Mouse (Mus musculus) midbrain, postnatal 0 days (tissue): ENCODE measurements around the gene Fam89b. TPM values are rescaled to one million over a fixed set of nuclear protein-coding genes. Genes with fewer than 3 reads are reported as not detected.

Source experiments
- ATAC-seq: fragments of 200-750 bp; cut with Nextera tagmentation; 2 replicates; pipeline ENCODE4 v1.8.0; 2017; ENCODE audit warnings: moderate number of reproducible peaks, mild to moderate bottlenecking, moderate TSS enrichment, moderate library complexity; ENCODE audit not compliant: low FRiP score
- DNase-seq: peaks from one replicate; pipeline ENCODE4 v3.0.0-alpha.2; 2015; ENCODE audit warnings: low spot score
- H3K27ac ChIP-seq: fragments of 300-500 bp; sonication (generic); 2 replicates; pipeline ENCODE4 v1.5.1; 2014; ENCODE audit warnings: low read depth, mild to moderate bottlenecking, low read length, mixed read lengths
- H3K27me3 ChIP-seq: fragments of 300-500 bp; sonication (generic); 2 replicates; pipeline ENCODE4 v1.6.1; 2014; ENCODE audit warnings: low read length, control low read depth, mixed read lengths; ENCODE audit not compliant: insufficient read depth
- H3K36me3 ChIP-seq: fragments of 300-500 bp; sonication (generic); 2 replicates; pipeline ENCODE4 v1.6.1; 2014; ENCODE audit warnings: low read length, control low read depth, mixed read lengths; ENCODE audit not compliant: insufficient read depth
- H3K4me1 ChIP-seq: fragments of 300-500 bp; sonication (generic); 2 replicates; pipeline ENCODE4 v1.6.1; 2014; ENCODE audit warnings: mild to moderate bottlenecking, control low read depth, antibody characterized with exemption, low read length, mixed read lengths; ENCODE audit not compliant: insufficient read depth
- H3K4me2 ChIP-seq: fragments of 300-500 bp; sonication (generic); 2 replicates; pipeline ENCODE4 v1.6.1; 2014; ENCODE audit warnings: low read depth, mild to moderate bottlenecking, low read length, mixed read lengths; ENCODE audit not compliant: poor library complexity, severe bottlenecking
- H3K4me3 ChIP-seq: fragments of 300-500 bp; sonication (generic); 2 replicates; pipeline ENCODE4 v1.5.1; 2014; ENCODE audit warnings: low read depth, mild to moderate bottlenecking, low read length, moderate library complexity
- H3K9ac ChIP-seq: fragments of 300-500 bp; sonication (generic); replicated peaks from 2 replicates; pipeline ENCODE4 v1.6.1; 2014; ENCODE audit warnings: mild to moderate bottlenecking, low read length, moderate library complexity, mixed read lengths; ENCODE audit not compliant: poor library complexity, severe bottlenecking
- H3K9me3 ChIP-seq: fragments of 300-500 bp; sonication (generic); 2 replicates; pipeline ENCODE4 v1.6.1; 2016; ENCODE audit warnings: low read length, control low read depth
- CTCF ChIP-seq: IDR thresholded peaks from 2 replicates; pipeline ENCODE4 v1.5.1; 2016; ENCODE audit warnings: antibody characterized with exemption, mild to moderate bottlenecking
- WGBS: fragments of 180-500 bp; shearing (Covaris S2); extraction: QIAGEN DNeasy Blood & Tissue Kit; methylation state at CpG from one replicate; pipeline ENCODE4 v1.1.7; 2014; 5-methylcytosine and 5-hydroxymethylcytosine counted together
- polyA plus RNA-seq: library from polyadenylated mRNA; unstranded; fragments of >200 nt; fragmentation: Nextera tagmentation; extraction: Ambion mirVana; gene quantifications from 2 replicates; pipeline ENCODE4 v1.2.1, GENCODE M21; 2015
- total RNA-seq: library from RNA; depleted of rRNA; stranded (reverse); fragments of >200 nt; gene quantifications from 2 replicates; pipeline ENCODE4 v1.2.3, GENCODE M21; 2014

Fam89b gene
- total and polyA plus RNA-seq, 2 experiments from 2014 or later = 126 to 178 TPM

- Histone ChIP-seq H3K9me3 (no peaks in the 10 kb centered on the region), H3K27ac (no peak overlapping the region), H3K36me3 (peaks cover 32% of the 10 kb centered on the region), H3K9ac (no peak overlapping the region), H3K4me1 (peaks cover 4% of the 10 kb centered on the region; the same call in 1 of the 2 replicates), H3K27me3 (no peaks in the 10 kb centered on the region), H3K4me3 (no peak overlapping the region), H3K4me2 (no peak overlapping the region)
- ATAC-seq (no peak), DNase-seq (peak; percentile 33)
- TF ChIP-seq CTCF = no peak
- 94% methylated on average over 6 of the region's 6 CpGs for WGBS
Measured at GRCm38 (mm10) chr19:5710068-5710467, 19.4 kb downstream of the Fam89b start.

GRCm38 (mm10) chr19:5704801-5705571 lies 24.5 kb downstream of the Fam89b start:
- H3K27me3 ChIP-seq = no peaks in the 10 kb centered on the region
- DNase-seq = no peak
- no peaks in the 10 kb centered on the region for H3K4me1 ChIP-seq
- no peak for TF ChIP-seq CTCF
- H3K27ac ChIP-seq = no peak overlapping the region
- no peak overlapping the region for H3K9ac ChIP-seq
- no peak for ATAC-seq
- 49% methylated on average over 10 of the region's 10 CpGs for WGBS
- no peak overlapping the region for H3K4me3 ChIP-seq
- H3K4me2 ChIP-seq = no peak overlapping the region
- peaks cover 49% of the 10 kb centered on the region for H3K36me3 ChIP-seq
- H3K9me3 ChIP-seq = no peaks in the 10 kb centered on the region

- no peak for TF ChIP-seq CTCF
- no peaks in the 10 kb centered on the region for H3K4me1 ChIP-seq
- H3K27me3 ChIP-seq = no peaks in the 10 kb centered on the region
- WGBS = 77% methylated on average over 17 of the region's 17 CpGs
- ATAC-seq (no peak), DNase-seq (no peak)
- H3K9me3 ChIP-seq = no peaks in the 10 kb centered on the region
- no peak within 1 kb of the TSS for H3K4me3 ChIP-seq
- H3K36me3 ChIP-seq = peaks cover 55% of the 10 kb centered on the region
- H3K9ac ChIP-seq = no peak within 1 kb of the TSS
- no peak within 1 kb of the TSS for H3K4me2 ChIP-seq
- H3K27ac ChIP-seq = no peak within 1 kb of the TSS
Measured at GRCm38 (mm10) chr19:5704163-5704800, 25.2 kb downstream of the Fam89b start, which contains the start of gene Kcnk7. Kcnk7 (plus strand) TSS chr19:5704367.

DNA sequence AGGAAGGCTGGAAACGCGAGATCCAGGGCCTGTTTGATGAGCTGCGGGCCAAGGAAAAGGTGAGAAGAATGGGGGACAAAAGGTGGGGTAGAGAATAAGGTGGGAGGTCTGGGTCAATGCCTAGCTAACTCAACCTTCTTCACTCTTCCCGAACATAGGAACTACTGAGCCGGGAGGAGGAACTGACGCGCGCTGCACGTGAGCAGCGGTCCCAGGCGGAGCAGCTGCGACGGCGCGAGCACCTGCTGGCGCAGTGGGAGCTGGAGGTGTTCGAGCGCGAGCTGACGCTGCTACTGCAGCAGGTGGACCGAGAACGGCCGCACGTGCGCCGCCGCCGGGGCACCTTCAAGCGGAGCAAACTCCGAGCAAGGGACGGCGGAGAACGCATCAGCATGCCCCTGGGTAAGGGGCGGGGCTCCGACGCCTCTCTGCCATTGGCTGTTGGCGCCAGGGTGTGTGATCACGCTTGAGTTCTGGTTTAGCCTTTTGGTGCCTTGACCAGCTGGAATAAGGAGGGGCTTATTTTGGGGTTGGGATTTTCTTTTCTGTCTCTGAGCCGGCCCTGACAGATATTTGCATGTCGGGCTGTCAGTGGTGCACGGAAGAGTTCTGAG lies 33.5 kb downstream of the Fam89b start:
- TF ChIP-seq CTCF = no peak
- ATAC-seq = no peak
- H3K27ac ChIP-seq = no peak overlapping the region
- H3K9ac ChIP-seq = no peak overlapping the region
- H3K4me3 ChIP-seq = peak overlapping the region; percentile 13
- H3K36me3 ChIP-seq = peaks cover 65% of the 10 kb centered on the region
- peak; percentile 32 for DNase-seq
- H3K27me3 ChIP-seq = no peaks in the 10 kb centered on the region
- H3K9me3 ChIP-seq = no peaks in the 10 kb centered on the region
- H3K4me1 ChIP-seq = 0 out of 2 replicates have a peak, but pooled peaks cover under 1% of the 10 kb centered on the region
- WGBS = 18% methylated on average over 41 of the region's 41 CpGs
- H3K4me2 ChIP-seq = peak overlapping the region; percentile 33; the same call in 1 of the 2 replicates

- H3K4me1 ChIP-seq = peaks cover 11% of the 10 kb centered on the region; the same call in 1 of the 2 replicates
- H3K9ac ChIP-seq = no peak overlapping the region
- ATAC-seq = no peak
- no peak for DNase-seq
- no peak overlapping the region for H3K4me2 ChIP-seq
- no peaks in the 10 kb centered on the region for H3K9me3 ChIP-seq
- H3K27me3 ChIP-seq = no peaks in the 10 kb centered on the region
- WGBS = 81% methylated on average over 6 of the region's 6 CpGs
- TF ChIP-seq CTCF = no peak
- no peak overlapping the region for H3K4me3 ChIP-seq
- no peak overlapping the region for H3K27ac ChIP-seq
- H3K36me3 ChIP-seq = peaks cover 44% of the 10 kb centered on the region
Measured at GRCm38 (mm10) chr19:5693801-5694200, 35.7 kb downstream of the Fam89b start.
